Mouse (Mus musculus): Measurements from ENCODE around the gene Usp4. TPM values are rescaled to one million over a fixed set of nuclear protein-coding genes. Genes with fewer than 3 reads are reported as not detected.
A peak's percentile ranks its signal among the peaks of the same experiment; 100 is the strongest.

The Usp4 gene
- polyA plus RNA-seq, 2 experiments = 38.5 to 59.3 TPM

GRCm38 (mm10) chr9:108337848-108338550 is 9.7 kb upstream of the Usp4 start:
- H3K27me3 ChIP-seq (ENCODE audit: control insufficient read depth, insufficient read depth, low read length) = no peaks in the 10 kb centered on the region
- peak overlapping the region; percentile 42 to 84 for H3K4me3 ChIP-seq (ENCODE audit: insufficient read depth in 1 of 2, low read depth in 2 of 2, low read length in 2 of 2)
- WGBS (ENCODE audit: insufficient replicate concordance) = 44% methylated on average over 10 of the region's 10 CpGs
- no peak for TF ChIP-seq CTCF (IDR thresholded peaks at IDR 0.05; ENCODE audit: low read depth)
- no peak for TF ChIP-seq EP300 (IDR thresholded peaks at IDR 0.05; ENCODE audit: low read depth)
- peak overlapping the region; percentile 95 for H3K4me2 ChIP-seq (ENCODE audit: low read depth)
- H3K9ac ChIP-seq (replicated peaks) = peak overlapping the region; percentile 100
- ATAC-seq (ENCODE audit: insufficient read depth) (no peak), DNase-seq (ENCODE audit: low read depth in 3 of 3, low spot score in 3 of 3) (no peak)
- H3K36me3 ChIP-seq (replicated peaks; ENCODE audit: control insufficient read depth, insufficient read depth, low read depth) = peaks cover 70% of the 10 kb centered on the region
- H3K27ac ChIP-seq = peak overlapping the region; percentile 99
- H3K4me1 ChIP-seq (replicated peaks; ENCODE audit: control insufficient read depth in 2 of 2, insufficient read depth in 2 of 2, low read length in 1 of 2) = peaks cover 32 to 38% of the 10 kb centered on the region in 2 experiments
- H3K9me3 ChIP-seq (ENCODE audit: control insufficient read depth, low read length) = no peaks in the 10 kb centered on the region

GRCm38 (mm10) chr9:108338551-108338885 is 9.1 kb upstream of the Usp4 start:
- 21% methylated on average over 6 of the region's 6 CpGs for WGBS (ENCODE audit: insufficient replicate concordance)
- Histone ChIP-seq H3K27ac (peak overlapping the region; percentile 99), H3K36me3 (replicated peaks; ENCODE audit: control insufficient read depth, insufficient read depth, low read depth) (peaks cover 65% of the 10 kb centered on the region), H3K9me3 (ENCODE audit: control insufficient read depth, low read length) (no peaks in the 10 kb centered on the region), H3K4me2 (ENCODE audit: low read depth) (peak overlapping the region; percentile 95), H3K4me1 (replicated peaks; ENCODE audit: control insufficient read depth in 2 of 2, insufficient read depth in 2 of 2, low read length in 1 of 2) (peaks cover 36 to 43% of the 10 kb centered on the region in 2 experiments), H3K27me3 (ENCODE audit: control insufficient read depth, insufficient read depth, low read length) (no peaks in the 10 kb centered on the region), H3K9ac (replicated peaks) (peak overlapping the region; percentile 100), H3K4me3 (ENCODE audit: insufficient read depth in 1 of 2, low read depth in 2 of 2, low read length in 2 of 2) (peak overlapping the region; percentile 42 to 84)
- TF ChIP-seq CTCF (IDR thresholded peaks at IDR 0.05; ENCODE audit: low read depth) (no peak), EP300 (IDR thresholded peaks at IDR 0.05; ENCODE audit: low read depth) (no peak)
- ATAC-seq (ENCODE audit: insufficient read depth) = no peak
- DNase-seq (ENCODE audit: low read depth in 3 of 3, low spot score in 3 of 3) = no peak

GRCm38 (mm10) chr9:108338886-108339781 is 8.5 kb upstream of the Usp4 start, which contains the start of gene Gpx1:
TSS of gene Gpx1 (plus strand) at chr9:108338903.
- TF ChIP-seq CTCF (IDR thresholded peaks at IDR 0.05; ENCODE audit: low read depth) = no peak
- TF ChIP-seq EP300 (IDR thresholded peaks at IDR 0.05; ENCODE audit: low read depth) = peak; percentile 80
- ATAC-seq (ENCODE audit: insufficient read depth) = peak; percentile 91
- Histone ChIP-seq H3K27ac (peak within 1 kb of the TSS; percentile 99), H3K4me1 (replicated peaks; ENCODE audit: control insufficient read depth in 2 of 2, insufficient read depth in 2 of 2, low read length in 1 of 2) (peaks cover 42 to 49% of the 10 kb centered on the region in 2 experiments), H3K4me2 (ENCODE audit: low read depth) (peak within 1 kb of the TSS; percentile 95), H3K27me3 (ENCODE audit: control insufficient read depth, insufficient read depth, low read length) (no peaks in the 10 kb centered on the region), H3K9ac (replicated peaks) (peak within 1 kb of the TSS; percentile 100), H3K4me3 (ENCODE audit: insufficient read depth in 1 of 2, low read depth in 2 of 2, low read length in 2 of 2) (peak within 1 kb of the TSS; percentile 76 to 84), H3K9me3 (ENCODE audit: control insufficient read depth, low read length) (no peaks in the 10 kb centered on the region), H3K36me3 (replicated peaks; ENCODE audit: control insufficient read depth, insufficient read depth, low read depth) (peaks cover 59% of the 10 kb centered on the region)
- under 1% methylated on average over 49 of the region's 49 CpGs for WGBS (ENCODE audit: insufficient replicate concordance)
- peak; percentile 99 for DNase-seq (ENCODE audit: low read depth in 3 of 3, low spot score in 3 of 3)

GRCm38 (mm10) chr9:108339886-108340257 is 7.8 kb upstream of the Usp4 start:
- Histone ChIP-seq H3K9me3 (ENCODE audit: control insufficient read depth, low read length) (no peaks in the 10 kb centered on the region), H3K27ac (peak overlapping the region; percentile 99), H3K9ac (replicated peaks) (peak overlapping the region; percentile 100), H3K4me3 (ENCODE audit: insufficient read depth in 1 of 2, low read depth in 2 of 2, low read length in 2 of 2) (peak overlapping the region; percentile 76 to 84), H3K36me3 (replicated peaks; ENCODE audit: control insufficient read depth, insufficient read depth, low read depth) (peaks cover 51% of the 10 kb centered on the region), H3K4me2 (ENCODE audit: low read depth) (peak overlapping the region; percentile 95), H3K27me3 (ENCODE audit: control insufficient read depth, insufficient read depth, low read length) (no peaks in the 10 kb centered on the region), H3K4me1 (replicated peaks; ENCODE audit: control insufficient read depth in 2 of 2, insufficient read depth in 2 of 2, low read length in 1 of 2) (peaks cover 47 to 56% of the 10 kb centered on the region in 2 experiments)
- 2% methylated on average over 20 of the region's 20 CpGs for WGBS (ENCODE audit: insufficient replicate concordance)
- TF ChIP-seq CTCF (IDR thresholded peaks at IDR 0.05; ENCODE audit: low read depth) (no peak), EP300 (IDR thresholded peaks at IDR 0.05; ENCODE audit: low read depth) (no peak)
- ATAC-seq (ENCODE audit: insufficient read depth) (no peak), DNase-seq (ENCODE audit: low read depth in 3 of 3, low spot score in 3 of 3) (peak in 1 of 3 experiments; percentile 38)
